Mouse (Mus musculus) liver, embryonic 16.5 days (tissue): Measurements from ENCODE around the gene App. TPM values are rescaled to one million over a fixed set of nuclear protein-coding genes. Genes with fewer than 3 reads are reported as not detected.

Source experiments
- ATAC-seq: fragments of 200-750 bp; cut with Nextera tagmentation; 2 replicates; pipeline ENCODE4 v1.8.0; 2017; ENCODE audit warnings: low read depth, mild to moderate bottlenecking, moderate number of reproducible peaks, moderate library complexity
- H3K27ac ChIP-seq: fragments of 300-500 bp; sonication (generic); 2 replicates; pipeline ENCODE4 v1.5.1; 2014; ENCODE audit warnings: mild to moderate bottlenecking, low read length
- H3K27me3 ChIP-seq: fragments of 300-500 bp; sonication (generic); 2 replicates; pipeline ENCODE4 v1.6.1; 2014; ENCODE audit warnings: low read depth, low read length, mixed read lengths; ENCODE audit not compliant: control insufficient read depth, insufficient read depth
- H3K36me3 ChIP-seq: fragments of 300-500 bp; sonication (generic); 2 replicates; pipeline ENCODE4 v1.6.1; 2014; ENCODE audit warnings: mild to moderate bottlenecking; ENCODE audit not compliant: control insufficient read depth, insufficient read depth
- H3K4me1 ChIP-seq: fragments of 300-500 bp; sonication (generic); 2 replicates; pipeline ENCODE4 v1.6.1; 2014; ENCODE audit warnings: low read depth, low read length, mixed read lengths; ENCODE audit not compliant: control insufficient read depth
- H3K4me2 ChIP-seq: fragments of 300-500 bp; sonication (generic); 2 replicates; pipeline ENCODE4 v1.6.1; 2014; ENCODE audit warnings: low read depth, low read length, mixed read lengths
- H3K4me3 ChIP-seq: fragments of 300-500 bp; sonication (generic); 2 replicates; pipeline ENCODE4 v1.5.1; 2014; ENCODE audit warnings: low read depth, mild to moderate bottlenecking, low read length
- H3K9ac ChIP-seq: fragments of 300-500 bp; sonication (generic); 2 replicates; pipeline ENCODE4 v1.6.1; 2014; ENCODE audit warnings: low read depth, low read length
- H3K9me3 ChIP-seq: fragments of 300-500 bp; sonication (generic); replicated peaks from 2 replicates; pipeline ENCODE4 v1.6.1; 2016; ENCODE audit warnings: low read length; ENCODE audit not compliant: control insufficient read depth
- WGBS: fragments of 180-500 bp; shearing (Covaris S2); extraction: QIAGEN DNeasy Blood & Tissue Kit; methylation state at CpG from one replicate; pipeline ENCODE4 v1.1.7; 2014; ENCODE audit not compliant: insufficient replicate concordance; 5-methylcytosine and 5-hydroxymethylcytosine counted together
- polyA plus RNA-seq: library from polyadenylated mRNA; unstranded; fragments of >200 nt; fragmentation: Nextera tagmentation; extraction: Ambion mirVana; gene quantifications from 2 replicates; pipeline ENCODE4 v1.2.1, GENCODE M21; 2015

The App gene
- polyA plus RNA-seq, 1 experiment from 2014 or later, result 19.9 TPM

DNA sequence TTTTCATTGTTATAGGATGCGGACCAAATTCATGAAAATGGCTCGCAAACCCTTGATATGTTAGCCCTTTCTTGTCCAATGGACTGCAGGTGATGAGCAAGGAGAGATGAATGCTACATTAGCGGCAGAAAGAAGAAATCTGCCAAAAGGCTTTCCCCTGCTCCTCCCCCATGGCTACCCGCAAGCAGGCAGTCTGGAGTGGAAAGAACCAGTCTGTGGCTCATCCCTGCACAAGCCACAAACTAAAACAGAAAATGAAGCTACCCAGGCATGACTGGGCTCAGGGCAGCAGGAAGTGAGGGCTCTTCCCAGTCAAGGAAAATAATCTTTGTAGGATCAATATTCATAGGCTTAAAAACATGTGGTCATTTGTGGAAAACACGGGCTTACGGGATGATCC, 54.6 kb downstream of the App start:
- no peak for ATAC-seq
- H3K4me1 ChIP-seq, result no peaks in the 10 kb centered on the region

DNA sequence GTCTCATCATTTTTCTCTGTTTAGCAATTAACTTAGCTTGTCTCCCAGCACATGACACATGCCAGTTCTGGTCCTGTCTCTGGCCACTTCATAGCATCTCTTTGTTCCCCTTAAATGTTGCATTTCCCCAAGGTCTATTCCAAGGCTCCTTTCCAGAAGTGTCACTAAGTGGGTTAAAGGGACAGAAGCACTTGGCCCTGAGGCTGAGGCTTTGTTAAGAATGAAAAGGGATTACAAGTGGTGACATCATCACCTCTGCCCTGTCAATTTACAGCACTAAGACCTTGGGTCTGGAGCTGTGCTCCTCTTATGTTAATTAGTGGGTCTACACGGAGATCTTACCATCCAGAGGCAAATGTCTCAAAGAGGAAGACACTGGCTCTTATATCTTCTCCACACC, 56.0 kb downstream of the App start:
- H3K36me3 ChIP-seq, result no peaks in the 10 kb centered on the region
- H3K9me3 ChIP-seq, result no peaks in the 10 kb centered on the region
- H3K27ac ChIP-seq, result no peak overlapping the region
- no peak overlapping the region for H3K9ac ChIP-seq
- H3K4me1 ChIP-seq, result no peaks in the 10 kb centered on the region
- H3K27me3 ChIP-seq, result no peaks in the 10 kb centered on the region
- no peak for ATAC-seq
- WGBS, result 36% methylated on average over 1 of the region's 1 CpGs
- no peak overlapping the region for H3K4me3 ChIP-seq
- no peak overlapping the region for H3K4me2 ChIP-seq

More for the DNA sequence above, 54.6 kb downstream of the App start:
- Histone ChIP-seq H3K9me3 (no peaks in the 10 kb centered on the region), H3K4me2 (no peak overlapping the region), H3K9ac (no peak overlapping the region), H3K4me3 (no peak overlapping the region), H3K36me3 (no peaks in the 10 kb centered on the region), H3K27me3 (no peaks in the 10 kb centered on the region), H3K27ac (no peak overlapping the region)
- 73% methylated on average over 6 of the region's 6 CpGs for WGBS

DNA sequence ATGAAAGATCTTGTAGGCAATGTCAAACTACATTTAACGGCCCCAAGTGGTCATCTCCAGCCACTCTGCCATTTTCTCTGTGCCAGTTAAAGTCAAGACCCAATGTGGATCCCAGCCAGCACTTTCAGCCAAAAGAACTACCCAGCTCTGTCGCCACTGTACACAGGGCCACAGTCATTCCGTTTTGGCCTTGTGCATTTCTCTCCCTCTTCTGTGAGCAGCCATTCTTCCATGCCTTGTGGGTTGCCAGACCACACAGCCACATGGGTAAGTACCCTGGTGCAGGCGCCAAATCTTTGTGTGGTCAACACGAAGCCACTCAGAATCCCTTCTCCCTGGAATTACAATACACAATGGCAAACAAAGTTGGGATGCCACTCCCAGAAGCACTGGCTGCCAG, 57.7 kb downstream of the App start:
- Histone ChIP-seq H3K4me1 (no peaks in the 10 kb centered on the region), H3K4me2 (no peak overlapping the region), H3K9ac (no peak overlapping the region), H3K27ac (no peak overlapping the region), H3K4me3 (no peak overlapping the region), H3K27me3 (no peaks in the 10 kb centered on the region), H3K9me3 (no peaks in the 10 kb centered on the region), H3K36me3 (no peaks in the 10 kb centered on the region)
- 75% methylated on average over 5 of the region's 5 CpGs for WGBS
- no peak for ATAC-seq

DNA sequence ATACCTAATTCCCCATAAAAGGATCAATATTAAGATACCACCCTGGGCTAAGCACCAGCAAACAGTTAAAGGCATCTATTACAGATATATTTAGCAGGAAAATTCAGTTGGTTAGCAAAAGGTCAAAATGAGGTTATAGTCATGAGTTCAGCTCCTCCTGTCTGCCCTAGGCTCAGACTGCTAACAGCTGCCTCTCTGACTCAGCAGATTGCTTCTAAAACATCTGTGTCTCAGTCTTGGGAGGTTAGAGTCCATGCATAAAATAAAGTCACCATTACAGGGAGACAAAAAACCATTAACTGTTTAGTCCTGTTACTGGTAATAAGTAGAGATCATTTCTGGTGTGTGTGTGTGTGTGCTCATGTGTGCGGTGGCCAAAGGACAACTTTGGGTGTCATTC, 58.8 kb downstream of the App start:
- Histone ChIP-seq H3K4me3 (no peak overlapping the region), H3K4me1 (no peaks in the 10 kb centered on the region), H3K36me3 (no peaks in the 10 kb centered on the region), H3K27me3 (no peaks in the 10 kb centered on the region), H3K4me2 (no peak overlapping the region), H3K27ac (no peak overlapping the region), H3K9ac (no peak overlapping the region), H3K9me3 (no peaks in the 10 kb centered on the region)
- WGBS, result 73% methylated on average over 1 of the region's 1 CpGs
- no peak for ATAC-seq

DNA sequence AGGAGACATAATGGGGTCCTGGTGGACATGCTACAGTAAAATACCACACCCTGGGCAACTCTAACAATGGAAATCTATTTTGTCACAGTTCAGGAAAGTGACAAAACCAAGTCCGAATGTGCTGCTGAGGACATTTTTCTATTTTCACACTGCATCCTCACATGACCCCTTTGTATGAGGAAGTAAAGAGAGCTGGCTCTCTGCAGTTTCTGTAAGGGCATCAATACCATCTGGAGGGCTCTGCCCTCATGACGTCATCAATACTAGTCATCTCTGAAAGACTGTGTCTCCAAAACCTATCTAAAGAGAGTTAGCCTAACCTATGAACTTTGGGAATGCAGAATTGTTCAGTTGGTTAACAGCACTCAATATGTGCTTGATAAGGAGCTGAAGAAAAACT, 59.6 kb downstream of the App start:
- ATAC-seq, result no peak
- Histone ChIP-seq H3K4me3 (no peak overlapping the region), H3K9ac (no peak overlapping the region), H3K4me2 (no peak overlapping the region), H3K4me1 (no peaks in the 10 kb centered on the region), H3K36me3 (no peaks in the 10 kb centered on the region), H3K9me3 (no peaks in the 10 kb centered on the region), H3K27ac (no peak overlapping the region), H3K27me3 (no peaks in the 10 kb centered on the region)
- 58% methylated on average over 2 of the region's 2 CpGs for WGBS

DNA sequence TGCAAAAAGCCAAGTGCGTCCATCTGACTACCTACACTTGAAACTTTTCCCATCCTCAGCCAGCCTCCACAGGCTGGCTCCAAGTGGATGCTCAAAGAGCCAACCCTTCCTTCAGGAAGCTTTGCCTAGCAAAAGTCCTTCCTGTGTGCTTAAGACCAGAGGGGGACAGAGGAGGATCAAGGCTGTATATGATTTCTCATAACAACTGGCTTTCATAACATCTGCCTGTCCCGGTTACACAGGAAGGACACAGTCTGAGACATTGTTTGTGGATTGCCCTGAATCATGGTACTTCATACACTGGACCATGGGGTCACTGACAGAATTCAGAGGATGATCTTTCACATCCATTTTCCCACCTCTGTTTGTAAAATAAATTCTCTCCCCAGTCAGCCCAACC, 61.3 kb downstream of the App start:
- Histone ChIP-seq H3K27ac (no peak overlapping the region), H3K9ac (no peak overlapping the region), H3K36me3 (no peaks in the 10 kb centered on the region), H3K4me1 (no peaks in the 10 kb centered on the region), H3K4me3 (no peak overlapping the region), H3K4me2 (no peak overlapping the region), H3K27me3 (no peaks in the 10 kb centered on the region), H3K9me3 (no peaks in the 10 kb centered on the region)
- 62% methylated on average over 2 of the region's 2 CpGs for WGBS
- no peak for ATAC-seq

DNA sequence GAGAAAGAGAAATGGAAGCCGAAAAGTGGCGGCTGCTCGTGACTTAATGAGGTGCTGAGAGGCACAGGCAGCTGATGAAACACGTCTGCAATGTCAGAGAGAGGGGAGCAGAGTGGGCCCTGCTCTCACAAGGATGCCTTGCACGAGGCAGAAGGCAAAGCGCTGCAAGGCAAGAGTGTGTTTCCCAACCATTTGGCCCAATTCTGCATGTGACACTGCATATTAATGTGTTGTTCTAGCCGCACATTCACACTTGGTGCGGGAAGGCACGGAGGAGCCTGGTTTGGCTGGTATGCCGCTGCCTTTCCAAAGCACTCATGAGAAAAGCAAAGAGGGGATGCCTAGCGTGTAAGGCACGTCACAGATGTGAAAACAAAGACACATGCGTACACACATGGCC, 63.1 kb downstream of the App start:
- no peaks in the 10 kb centered on the region for H3K27me3 ChIP-seq
- H3K4me1 ChIP-seq, result no peaks in the 10 kb centered on the region
- H3K36me3 ChIP-seq, result no peaks in the 10 kb centered on the region
- no peak for ATAC-seq
- 71% methylated on average over 13 of the region's 13 CpGs for WGBS
- no peak overlapping the region for H3K4me3 ChIP-seq
- no peak overlapping the region for H3K27ac ChIP-seq
- no peak overlapping the region for H3K9ac ChIP-seq
- no peaks in the 10 kb centered on the region for H3K9me3 ChIP-seq
- no peak overlapping the region for H3K4me2 ChIP-seq

DNA sequence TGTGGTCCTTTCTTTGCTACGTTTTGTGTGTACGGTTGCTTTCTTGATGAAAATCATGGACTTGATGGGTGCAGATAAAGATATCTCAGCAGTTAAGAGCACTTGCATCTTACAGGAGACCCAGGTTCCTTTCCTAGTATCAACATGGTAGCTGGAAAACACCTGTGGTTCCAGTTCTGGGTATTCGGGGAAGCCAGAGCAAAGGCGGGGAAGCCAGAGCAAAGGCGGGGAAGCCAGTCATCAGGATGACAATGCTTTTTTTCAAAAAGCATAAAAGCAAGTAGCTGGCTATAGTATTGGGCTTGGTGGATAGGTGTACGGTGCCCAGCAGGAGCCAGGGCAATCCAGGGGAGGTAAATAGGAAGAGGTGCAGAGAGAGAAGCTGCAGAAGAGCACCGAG, 65.1 kb downstream of the App start:
- Histone ChIP-seq H3K4me2 (no peak overlapping the region), H3K4me1 (no peaks in the 10 kb centered on the region), H3K4me3 (no peak overlapping the region), H3K36me3 (no peaks in the 10 kb centered on the region), H3K27ac (no peak overlapping the region), H3K9ac (no peak overlapping the region), H3K27me3 (no peaks in the 10 kb centered on the region), H3K9me3 (no peaks in the 10 kb centered on the region)
- ATAC-seq, result no peak
- WGBS, result 75% methylated on average over 7 of the region's 7 CpGs

DNA sequence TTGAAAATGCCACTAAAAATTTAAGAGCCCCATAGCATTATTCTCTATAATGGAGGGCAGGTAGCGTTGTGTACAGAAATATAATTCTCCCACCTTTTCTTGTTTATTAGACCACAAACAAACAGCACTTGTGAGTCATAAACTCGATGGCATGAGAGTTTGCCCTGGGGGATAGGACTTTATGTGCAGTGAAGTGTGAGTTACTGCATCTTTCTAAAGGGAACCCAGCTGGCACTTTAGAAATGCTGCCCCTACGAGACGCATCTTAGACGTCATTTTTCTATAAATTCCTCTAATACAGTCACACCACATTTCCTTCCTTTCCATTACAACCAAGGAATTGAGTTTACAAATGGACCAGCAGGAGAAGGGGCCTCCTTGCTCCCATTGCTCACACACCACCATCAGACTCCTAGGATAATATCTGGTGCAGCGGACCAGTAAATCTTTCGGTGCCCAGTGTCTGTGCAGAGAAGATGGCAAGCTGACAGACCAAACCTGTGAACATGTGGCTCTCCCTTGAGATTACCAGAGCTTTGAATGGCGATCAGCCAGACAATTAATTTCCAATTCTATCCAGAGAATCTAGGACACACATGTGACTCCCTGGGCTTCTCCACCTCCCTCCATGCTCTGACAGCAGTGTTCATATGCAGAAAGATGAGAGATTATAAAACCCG, 66.8 kb downstream of the App start:
- Histone ChIP-seq H3K9ac (no peak overlapping the region), H3K4me2 (no peak overlapping the region), H3K4me1 (no peaks in the 10 kb centered on the region), H3K27me3 (no peaks in the 10 kb centered on the region), H3K27ac (no peak overlapping the region), H3K4me3 (no peak overlapping the region), H3K36me3 (no peaks in the 10 kb centered on the region), H3K9me3 (no peaks in the 10 kb centered on the region)
- WGBS, result 67% methylated on average over 9 of the region's 9 CpGs
- ATAC-seq, result no peak
